Mouse (Mus musculus): ENCODE data around the gene Arhgap33.
"Not testable (repeated sequence)": the region's sequence is repeated elsewhere in the genome, so short reads cannot be mapped to it uniquely, and the experiment has no call there.

Arhgap33 gene

DNA sequence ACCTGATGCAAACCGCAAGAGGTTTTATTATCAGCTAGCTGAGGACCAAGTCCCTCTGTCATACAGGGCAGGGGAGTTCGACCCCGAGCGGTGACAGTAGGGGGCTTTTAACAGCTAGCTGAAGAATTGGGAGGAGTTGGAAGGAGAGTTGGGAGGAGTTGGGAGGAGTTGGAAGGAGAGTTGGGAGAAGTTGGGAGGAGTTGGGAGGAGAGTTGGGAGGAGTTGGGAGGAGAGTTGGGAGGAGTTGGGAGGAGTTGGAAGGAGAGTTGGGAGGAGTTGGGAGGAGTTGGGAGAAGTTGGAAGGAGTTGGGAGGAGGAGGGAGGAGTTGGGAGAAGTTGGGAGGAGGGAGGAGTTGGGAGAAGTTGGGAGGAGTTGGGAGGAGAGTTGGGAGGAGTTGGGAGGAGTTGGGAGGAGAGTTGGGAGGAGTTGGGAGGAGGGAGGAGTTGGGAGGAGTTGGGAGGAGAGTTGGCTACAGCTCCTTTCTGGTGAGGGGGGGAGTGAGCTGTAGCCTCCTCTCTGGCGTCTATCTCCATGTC lies 39.3 kb downstream of the Arhgap33 start:
- not testable (repeated sequence) for DNase-seq (ENCODE audit: low read depth, low spot score)

- no peak for DNase-seq (ENCODE audit: low read depth, low spot score)
Observed at GRCm38 (mm10) chr7:30493401-30493931, 41.4 kb downstream of the Arhgap33 start, which contains the start of gene Prodh2. Prodh2 (plus strand) TSS chr7:30493622.

DNA sequence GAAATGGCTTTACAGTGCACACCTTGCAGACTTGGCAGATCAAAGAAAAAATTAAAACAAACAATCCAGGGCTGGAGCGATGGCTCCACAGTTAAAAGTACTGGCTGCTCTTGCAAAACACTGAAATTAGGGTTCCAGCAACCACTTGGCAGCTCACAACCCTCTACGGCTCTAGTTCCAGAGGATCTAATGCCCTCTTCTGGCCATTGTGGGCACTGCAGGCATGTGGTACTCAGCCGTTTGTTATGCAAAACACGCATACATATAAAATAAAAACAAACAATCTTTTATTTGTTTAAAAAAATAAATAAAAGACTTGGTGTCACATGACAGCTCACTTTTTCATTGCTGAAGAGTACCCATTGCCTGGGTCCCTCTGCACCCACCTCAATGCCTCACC lies 42.1 kb downstream of the Arhgap33 start:
- DNase-seq (ENCODE audit: low read depth, low spot score): peak; percentile 52

GRCm38 (mm10) chr7:30490957-30491307 lies 43.9 kb downstream of the Arhgap33 start:
- no peak for DNase-seq (ENCODE audit: low read depth, low spot score)

DNA sequence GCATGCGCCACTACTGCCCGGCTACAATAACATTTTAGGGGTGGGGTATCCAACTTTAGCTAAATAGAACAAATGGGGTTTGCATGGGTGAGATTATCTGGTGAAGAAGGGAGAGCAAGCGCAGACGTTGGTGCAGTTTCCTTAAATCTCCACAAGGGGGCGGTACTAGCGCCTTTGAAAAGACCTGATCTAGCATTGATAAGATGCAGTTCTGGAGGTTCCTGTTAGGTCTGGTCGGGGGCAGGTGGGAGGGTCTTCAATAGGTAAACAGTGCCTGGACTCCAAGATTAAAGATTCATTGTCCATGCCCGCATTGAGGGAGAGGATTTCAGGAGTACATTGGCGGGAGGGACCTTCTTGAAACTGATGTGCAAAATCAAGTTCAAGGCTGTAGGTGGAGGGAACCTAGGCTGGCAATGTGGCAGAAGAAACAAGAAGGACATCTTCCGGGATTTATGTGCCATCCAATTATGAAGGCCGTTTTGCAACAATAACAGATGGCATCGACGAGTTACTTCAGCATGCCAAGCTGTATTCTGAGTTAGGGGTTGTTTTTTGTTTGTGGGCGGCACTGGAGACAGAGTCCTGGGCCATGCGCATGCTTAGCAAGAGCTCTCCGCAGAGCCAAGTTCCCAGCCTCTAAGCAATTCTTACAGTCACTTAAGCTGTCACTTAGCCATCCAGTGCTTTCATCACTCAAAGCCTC lies 44.5 kb downstream of the Arhgap33 start:
- peak; percentile 49 for DNase-seq (ENCODE audit: low read depth, low spot score)

- DNase-seq (ENCODE audit: low read depth, low spot score): no peak
Observed at GRCm38 (mm10) chr7:30484250-30484649, 50.6 kb downstream of the Arhgap33 start.

DNA sequence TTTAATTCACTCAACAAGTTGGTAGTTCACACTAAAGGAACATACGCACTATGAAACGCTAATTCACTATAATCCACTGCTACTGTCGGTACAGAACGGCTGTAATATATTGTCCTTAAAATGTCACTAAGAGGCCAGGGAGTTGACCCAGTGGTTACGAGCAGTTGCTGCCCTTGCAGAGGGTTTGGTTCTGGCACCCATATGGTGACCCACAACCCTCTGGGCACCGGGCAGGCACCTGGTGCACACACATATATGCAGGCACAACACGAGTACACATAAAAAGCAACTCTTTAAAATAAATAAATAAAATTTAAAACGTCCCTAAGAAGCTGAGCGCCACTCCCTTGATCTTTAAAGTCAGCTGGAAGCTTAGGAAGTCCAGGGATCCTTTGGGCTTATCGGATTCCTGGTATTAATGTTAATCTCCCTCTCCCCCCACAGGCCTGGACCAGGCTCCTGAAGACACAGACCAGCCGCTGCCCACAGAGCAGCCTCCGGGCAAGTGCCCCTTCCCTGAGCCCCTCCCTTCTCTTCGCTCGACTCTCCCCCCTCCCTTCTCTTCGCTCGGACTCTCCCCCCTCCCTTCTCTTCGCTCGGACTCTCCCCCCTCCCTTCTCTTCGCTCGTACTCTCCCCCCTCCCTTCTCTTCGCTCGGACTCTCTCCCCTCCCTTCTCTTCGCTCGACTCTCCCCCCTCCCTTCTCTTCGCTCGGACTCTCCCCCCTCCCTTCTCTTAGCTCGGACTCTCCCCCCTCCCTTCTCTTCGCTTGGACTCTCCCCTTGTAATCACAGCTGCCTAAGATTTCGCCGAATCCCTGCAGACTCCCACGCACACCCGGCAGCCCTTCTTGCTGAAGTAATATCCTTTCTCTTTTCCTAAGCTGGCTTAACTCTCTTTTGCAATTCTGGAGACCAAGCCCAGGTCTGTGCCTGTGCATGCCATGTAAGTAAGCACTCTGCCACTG lies 57.2 kb downstream of the Arhgap33 start:
- peak; percentile 68 for DNase-seq (ENCODE audit: low read depth, low spot score)

DNA sequence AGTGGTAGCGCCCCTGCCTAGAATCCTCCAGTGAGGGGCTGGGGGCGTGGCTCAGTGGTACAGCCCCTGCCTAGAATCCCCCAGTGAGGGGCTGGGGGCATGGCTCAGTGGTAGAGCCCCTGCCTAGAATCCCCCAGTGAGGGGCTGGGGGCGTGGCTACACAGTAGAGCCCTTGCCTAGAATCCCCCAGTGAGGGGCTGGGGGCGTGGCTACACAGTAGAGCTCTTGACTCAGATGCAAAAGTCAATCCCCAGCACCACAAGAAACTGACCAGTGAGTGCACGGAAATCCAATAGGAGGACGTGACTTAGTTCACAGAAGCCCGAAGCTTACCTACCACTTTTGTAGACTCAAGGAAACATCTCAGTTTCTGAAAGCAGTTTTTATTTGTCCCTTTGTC lies 58.7 kb downstream of the Arhgap33 start:
- DNase-seq (ENCODE audit: low read depth, low spot score): not testable (repeated sequence)

GRCm38 (mm10) chr7:30474999-30475398 lies 59.9 kb downstream of the Arhgap33 start:
- DNase-seq (ENCODE audit: low read depth, low spot score): no peak

- peak; percentile 25 for DNase-seq (ENCODE audit: low read depth, low spot score)
Observed at GRCm38 (mm10) chr7:30472411-30472810, 62.4 kb downstream of the Arhgap33 start.
